Mouse (Mus musculus) bone marrow macrophage, adult 2 months (primary cell): ENCODE measurements around the gene Tbce. TPM values are rescaled to one million over a fixed set of nuclear protein-coding genes. Genes with fewer than 3 reads are reported as not detected.

Experiments used
- H3K27ac ChIP-seq: 2 replicates; pipeline ENCODE4 v1.5.1; 2012; ENCODE audit warnings: low read depth, low read length; ENCODE audit not compliant: insufficient read depth
- H3K4me1 ChIP-seq: 2 replicates; pipeline ENCODE4 v1.6.1; 2012; ENCODE audit warnings: low read length; ENCODE audit not compliant: control insufficient read depth, insufficient read depth
- H3K4me3 ChIP-seq: 2 replicates; pipeline ENCODE4 v1.5.1; 2012; ENCODE audit warnings: mild to moderate bottlenecking, low read length, moderate library complexity; ENCODE audit not compliant: insufficient read depth
- CTCF ChIP-seq: IDR thresholded peaks from 2 replicates; pipeline ENCODE4 v1.5.1; 2012; ENCODE audit warnings: low read depth, mild to moderate bottlenecking, low read length, moderate library complexity
- POLR2A ChIP-seq: IDR thresholded peaks from 2 replicates; pipeline ENCODE4 v1.6.1; 2012; ENCODE audit warnings: mild to moderate bottlenecking, low read depth, low read length, borderline replicate concordance
- polyA plus RNA-seq: library from polyadenylated mRNA; stranded (reverse); fragments of >200 nt; gene quantifications from 2 replicates; pipeline ENCODE4 v1.2.4, GENCODE M21; 2012; ENCODE audit not compliant: missing spikeins, insufficient read depth, insufficient read length

The Tbce gene
- polyA plus RNA-seq, 1 experiment, result 65.1 TPM

DNA sequence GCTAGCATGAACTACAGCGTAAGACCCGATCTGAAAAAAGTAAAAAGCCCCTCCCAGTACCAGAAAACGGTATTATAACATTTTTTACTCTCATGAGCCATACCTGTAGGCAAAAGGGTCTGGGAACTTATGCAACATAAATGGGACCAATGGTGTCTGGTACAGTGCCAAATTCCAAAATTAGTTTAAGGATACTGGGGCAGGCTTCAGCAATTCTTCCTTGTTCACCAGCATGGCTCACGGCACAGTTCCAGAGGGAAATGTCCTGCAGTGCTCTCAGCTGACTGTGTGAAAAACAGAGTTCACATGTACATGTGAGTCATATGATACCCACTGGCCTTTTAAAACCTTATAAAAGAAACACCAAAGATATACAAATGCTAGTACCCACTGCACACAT lies 24.9 kb downstream of the Tbce start:
- Histone ChIP-seq H3K4me3 (no peak overlapping the region), H3K4me1 (0 out of 2 replicates have a peak, but pooled peaks cover 2% of the 10 kb centered on the region), H3K27ac (no peak overlapping the region)
- TF ChIP-seq POLR2A, result no peak
- TF ChIP-seq CTCF, result no peak

DNA sequence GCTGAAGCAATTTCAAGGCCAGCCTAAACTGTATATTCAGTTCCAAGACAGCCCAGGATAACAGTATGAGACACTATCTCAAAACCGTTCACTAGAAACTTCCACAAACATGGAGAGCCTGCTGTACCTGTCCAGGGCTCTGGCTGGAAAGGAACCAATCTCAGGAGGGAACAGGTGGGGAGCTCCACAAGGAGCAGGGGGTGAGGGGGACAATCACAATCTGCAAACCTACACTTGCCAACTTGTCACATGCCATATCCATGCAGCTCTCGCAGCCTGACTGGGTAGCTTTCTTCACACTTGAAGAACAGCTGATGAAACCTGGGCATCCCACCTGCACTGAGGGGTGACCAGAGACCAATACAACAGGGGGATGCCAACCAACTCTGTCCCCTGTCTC lies 25.4 kb downstream of the Tbce start:
- Histone ChIP-seq H3K4me3 (no peak overlapping the region), H3K4me1 (0 out of 2 replicates have a peak, but pooled peaks cover 2% of the 10 kb centered on the region), H3K27ac (no peak overlapping the region)
- TF ChIP-seq POLR2A (no peak), CTCF (no peak)

DNA sequence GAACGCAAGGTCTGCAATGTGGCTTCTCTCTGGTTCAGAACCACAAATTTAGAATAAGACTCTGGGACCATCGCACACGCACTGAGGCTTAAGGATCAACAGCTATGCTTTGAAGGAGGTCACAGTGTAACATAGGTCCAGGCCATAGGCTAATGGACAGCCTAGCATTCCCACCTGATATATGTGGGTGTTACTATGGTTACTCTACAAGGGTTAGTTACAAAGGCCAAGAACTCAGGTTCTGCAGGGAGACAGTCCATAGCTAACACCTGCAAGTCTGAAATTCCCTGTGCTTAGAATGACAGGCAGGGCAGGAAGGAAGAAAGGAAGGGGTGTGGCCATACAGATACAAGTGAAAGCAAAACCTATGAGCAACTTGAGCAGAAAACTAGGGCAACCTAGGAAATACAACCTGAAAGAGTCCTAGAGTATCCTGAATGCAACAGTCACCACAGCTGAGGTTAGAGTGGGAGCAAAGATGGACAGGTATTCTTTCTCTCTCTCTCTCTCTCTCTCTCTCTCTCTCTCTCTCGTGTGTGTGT lies 27.9 kb downstream of the Tbce start:
- no peak for TF ChIP-seq POLR2A
- TF ChIP-seq CTCF, result no peak
- peaks cover 3% of the 10 kb centered on the region; the same call in 1 of the 2 replicates for H3K4me1 ChIP-seq
- no peak overlapping the region for H3K4me3 ChIP-seq
- H3K27ac ChIP-seq, result no peak overlapping the region

DNA sequence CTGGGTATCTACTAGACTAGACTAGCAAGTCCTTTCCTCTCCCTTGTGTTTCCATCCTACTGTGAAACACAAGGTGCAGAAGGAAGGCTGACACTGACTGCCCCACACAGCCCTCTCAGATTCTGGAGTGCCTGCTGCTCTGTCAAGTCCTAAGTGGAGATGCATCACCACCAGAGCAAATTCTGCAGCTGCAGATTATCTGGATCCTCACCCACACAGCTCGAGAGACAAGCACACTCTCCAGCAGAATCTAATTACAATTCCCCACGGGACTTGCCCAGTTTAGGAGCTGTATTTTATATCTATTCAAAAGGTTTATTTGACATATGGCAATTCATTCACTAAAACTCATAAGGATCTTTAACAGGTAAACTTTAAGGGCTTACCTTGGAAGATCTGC lies 33.4 kb downstream of the Tbce start:
- Histone ChIP-seq H3K27ac (no peak overlapping the region), H3K4me1 (peaks cover 3% of the 10 kb centered on the region; the same call in 1 of the 2 replicates), H3K4me3 (no peak overlapping the region)
- TF ChIP-seq CTCF (no peak), POLR2A (no peak)

DNA sequence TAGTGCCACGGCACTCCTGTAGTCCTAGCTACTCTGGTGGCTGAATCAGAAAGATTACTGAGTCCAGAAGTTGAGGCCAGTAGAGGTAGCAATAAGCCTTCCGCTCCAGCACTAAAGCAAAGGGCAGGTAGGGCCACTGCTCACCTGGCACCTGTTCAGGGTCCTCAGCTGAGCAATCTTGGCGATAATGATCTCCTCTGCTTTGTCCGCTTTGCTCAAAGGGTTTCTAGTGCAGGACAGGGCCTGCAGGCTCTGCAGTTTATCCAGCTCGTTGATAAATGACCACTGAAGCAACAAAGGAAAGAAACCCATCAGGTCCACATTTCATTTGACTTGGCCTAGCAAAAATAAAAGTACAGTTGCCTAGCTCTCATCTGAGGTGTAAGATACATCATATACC lies 34.4 kb downstream of the Tbce start:
- TF ChIP-seq POLR2A, result no peak
- no peak for TF ChIP-seq CTCF
- Histone ChIP-seq H3K27ac (no peak overlapping the region), H3K4me3 (no peak overlapping the region), H3K4me1 (peaks cover 3% of the 10 kb centered on the region; the same call in 1 of the 2 replicates)

DNA sequence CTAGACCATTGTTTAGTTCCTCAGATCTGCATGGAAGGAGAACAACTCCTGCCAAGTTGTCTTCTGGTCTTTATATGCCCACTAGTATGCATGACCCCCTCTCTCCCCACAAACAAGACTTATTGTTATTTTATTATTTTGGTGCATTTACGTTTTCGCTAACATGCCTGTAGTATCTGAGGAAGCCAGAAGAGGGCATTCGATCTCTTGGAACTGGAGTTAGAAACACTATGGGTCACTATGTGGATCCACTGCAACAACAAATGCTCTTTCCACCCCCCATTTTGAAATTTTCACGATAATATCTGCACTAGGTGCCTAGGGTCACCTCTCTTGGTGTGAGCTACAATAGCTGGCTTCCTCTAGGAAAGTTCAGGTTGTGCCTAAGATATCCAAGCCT lies 35.4 kb downstream of the Tbce start:
- no peak overlapping the region for H3K27ac ChIP-seq
- TF ChIP-seq CTCF (no peak), POLR2A (no peak)
- H3K4me3 ChIP-seq, result no peak overlapping the region
- H3K4me1 ChIP-seq, result peaks cover 3% of the 10 kb centered on the region; the same call in 1 of the 2 replicates

DNA sequence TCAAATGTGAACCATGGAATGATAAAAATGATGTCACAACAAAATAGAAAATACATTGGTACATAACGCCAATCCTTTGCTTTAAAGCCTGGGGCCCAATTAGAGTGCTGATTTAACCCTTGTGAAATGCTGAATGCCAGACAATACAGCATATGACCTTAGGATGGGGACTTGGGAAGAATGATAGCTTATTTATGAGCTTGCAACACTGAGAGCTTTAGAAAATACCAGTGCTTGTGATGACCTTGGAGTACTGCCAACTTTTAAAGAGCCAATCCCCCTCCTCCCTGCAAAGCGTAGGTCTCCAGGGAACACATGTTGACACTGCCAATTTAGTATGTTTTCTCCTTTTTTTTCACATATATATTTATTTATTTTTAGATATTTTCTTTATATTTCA lies 36.7 kb downstream of the Tbce start:
- H3K4me1 ChIP-seq, result peaks cover 3% of the 10 kb centered on the region; the same call in 1 of the 2 replicates
- no peak overlapping the region for H3K4me3 ChIP-seq
- TF ChIP-seq CTCF, result no peak
- TF ChIP-seq POLR2A, result no peak
- H3K27ac ChIP-seq, result no peak overlapping the region

DNA sequence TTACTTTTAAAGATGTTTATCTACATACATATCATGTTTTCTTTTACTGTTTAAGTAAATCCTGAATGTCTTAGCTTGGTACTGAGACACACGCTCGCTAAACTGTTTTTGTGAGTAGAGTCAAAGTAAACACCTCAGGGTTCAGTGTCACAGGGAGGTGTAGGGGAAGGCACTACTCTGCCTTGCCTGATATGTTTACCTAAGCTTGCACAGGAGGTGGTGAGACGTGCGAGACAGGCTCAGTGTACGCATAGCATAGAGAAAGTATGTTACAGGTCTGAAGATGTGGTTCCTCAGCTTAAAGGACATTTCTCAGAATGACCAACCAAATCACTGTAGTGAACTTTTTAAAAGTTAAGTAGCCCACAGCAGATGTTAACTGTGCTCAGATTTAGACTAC lies 42.0 kb downstream of the Tbce start:
- no peak overlapping the region for H3K27ac ChIP-seq
- no peak overlapping the region for H3K4me3 ChIP-seq
- TF ChIP-seq CTCF (no peak), POLR2A (no peak)
- no peaks in the 10 kb centered on the region for H3K4me1 ChIP-seq

DNA sequence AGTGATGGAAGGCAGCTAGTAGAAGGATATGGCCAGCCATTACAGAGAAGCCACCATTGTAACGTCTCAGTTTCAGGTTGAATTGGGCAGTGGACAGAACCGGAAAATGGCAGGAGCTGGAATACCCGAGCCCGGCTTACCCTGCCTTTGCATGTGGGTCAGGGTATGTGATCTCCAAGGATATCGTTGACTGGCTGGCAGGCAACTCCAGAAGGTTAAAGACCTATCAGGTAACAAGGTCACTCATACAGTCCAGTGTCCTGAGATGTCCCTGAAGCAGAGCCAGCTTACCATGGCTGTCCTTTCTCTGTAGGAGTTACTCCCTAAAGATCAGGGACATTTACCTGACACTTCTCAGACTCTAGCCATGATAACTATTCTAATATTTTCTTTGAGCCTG lies 44.4 kb downstream of the Tbce start:
- Histone ChIP-seq H3K4me3 (no peak overlapping the region), H3K27ac (no peak overlapping the region), H3K4me1 (no peaks in the 10 kb centered on the region)
- TF ChIP-seq CTCF (no peak), POLR2A (no peak)

DNA sequence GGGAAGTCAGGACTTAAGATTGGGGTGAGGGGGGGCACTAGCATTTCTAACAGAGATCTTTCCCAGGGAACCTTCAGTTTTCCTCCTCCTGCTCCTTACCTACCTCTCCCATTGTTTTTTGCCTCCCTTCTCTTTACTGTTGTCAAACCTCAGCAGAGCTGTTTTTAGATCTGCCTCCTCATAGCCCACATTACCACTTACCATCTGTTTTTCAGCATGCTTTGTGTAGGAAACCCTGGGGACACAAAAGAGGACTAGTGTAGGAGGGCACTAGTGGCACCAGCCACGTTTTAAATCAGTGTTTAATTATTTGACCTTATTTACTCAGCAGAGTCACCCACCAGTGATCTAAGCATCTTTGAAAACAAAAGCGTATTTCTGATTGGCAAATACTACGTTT lies 46.4 kb downstream of the Tbce start:
- H3K4me1 ChIP-seq, result no peaks in the 10 kb centered on the region
- H3K4me3 ChIP-seq, result no peak overlapping the region
- TF ChIP-seq POLR2A (no peak), CTCF (no peak)
- H3K27ac ChIP-seq, result no peak overlapping the region
